Mouse (Mus musculus) frontal cortex, adult 2 months (tissue): ENCODE measurements around the gene Sec24a. TPM values are rescaled to one million over a fixed set of nuclear protein-coding genes. Genes with fewer than 3 reads are reported as not detected.

Experiments
- DNase-seq, 2 experiments: peaks; one replicate each; pipeline ENCODE4 v3.0.0; 2022; ENCODE audit warnings: low spot score in 1 of 2; ENCODE audit errors: extremely low spot score in 1 of 2
- polyA plus RNA-seq: library from polyadenylated mRNA; depleted of rRNA; stranded (reverse); fragments of >200 nt; gene quantifications from 2 replicates; pipeline ENCODE4 v1.2.3, GENCODE M21; 2012; rRNA removed

The Sec24a gene
- polyA plus RNA-seq, 1 experiment = 10.9 TPM

DNA sequence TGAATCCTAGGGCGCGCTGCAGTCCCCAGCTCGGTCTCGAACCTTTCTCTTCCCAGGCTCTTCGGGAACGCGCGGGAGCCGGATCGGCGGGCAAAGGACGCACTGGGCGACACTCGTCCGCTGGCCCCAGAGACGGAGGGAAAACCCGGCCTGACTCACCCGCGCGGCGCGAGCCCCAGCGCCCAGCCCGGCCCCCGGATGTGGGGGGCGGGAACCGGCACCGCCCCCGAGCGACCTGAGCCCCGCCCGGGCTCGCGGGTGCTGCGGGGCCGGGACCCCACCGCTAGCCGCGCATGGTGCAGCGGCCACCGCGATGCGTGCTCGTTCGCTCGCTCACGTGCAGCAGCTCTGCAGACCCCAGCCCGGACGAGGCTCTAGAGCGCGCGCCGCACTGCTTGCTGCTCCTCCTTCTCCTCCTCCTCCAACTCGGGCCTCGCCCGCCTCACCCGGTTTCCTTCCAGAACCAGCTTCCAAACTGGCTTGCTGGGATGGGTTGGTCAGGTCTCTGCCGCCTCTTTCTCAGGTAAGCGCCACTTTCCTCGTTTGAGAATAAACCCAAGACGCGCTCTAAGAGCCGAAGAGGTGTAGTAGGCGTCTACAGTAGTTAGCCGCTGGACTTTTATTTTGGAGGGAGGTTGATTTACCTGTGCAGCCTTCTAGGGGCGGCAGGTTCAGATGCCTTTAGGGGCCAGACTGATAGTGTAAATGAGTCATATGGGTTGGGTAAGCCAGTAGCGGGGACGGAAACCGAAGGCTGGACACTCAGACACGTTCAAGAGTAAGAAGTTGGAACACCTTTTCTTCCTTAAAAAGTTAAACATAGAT, 112.5 kb downstream of the Sec24a start, which contains the start of the genes N4bp3 and D930048N14Rik:
Gene N4bp3, minus strand, starts transcription at position 152 of the 825 bp plus-strand sequence.
Gene D930048N14Rik, plus strand, starts transcription at position 264 of the 825 bp plus-strand sequence.
- DNase-seq = no peak

DNA sequence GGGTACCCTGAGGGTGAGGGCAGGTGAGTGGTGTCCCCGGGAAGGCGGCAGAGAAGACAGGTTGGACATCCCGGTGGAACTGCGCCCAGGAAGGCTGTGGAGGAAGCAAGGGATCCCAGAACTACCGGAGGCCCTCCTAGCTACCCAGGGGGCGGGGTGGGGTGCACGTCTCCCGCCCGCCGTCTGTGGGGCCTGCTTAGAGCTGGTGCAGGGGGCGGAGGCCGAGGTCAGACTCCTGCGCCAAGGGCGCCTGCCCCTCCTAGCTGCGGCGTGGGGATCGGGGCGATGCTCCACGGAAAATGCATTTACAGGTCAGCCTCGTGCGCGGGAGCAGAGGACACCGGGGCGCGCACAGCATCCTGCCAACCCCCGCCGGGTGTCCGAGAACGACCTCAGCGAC, 113.2 kb downstream of the Sec24a start:
- DNase-seq = no peak

DNA sequence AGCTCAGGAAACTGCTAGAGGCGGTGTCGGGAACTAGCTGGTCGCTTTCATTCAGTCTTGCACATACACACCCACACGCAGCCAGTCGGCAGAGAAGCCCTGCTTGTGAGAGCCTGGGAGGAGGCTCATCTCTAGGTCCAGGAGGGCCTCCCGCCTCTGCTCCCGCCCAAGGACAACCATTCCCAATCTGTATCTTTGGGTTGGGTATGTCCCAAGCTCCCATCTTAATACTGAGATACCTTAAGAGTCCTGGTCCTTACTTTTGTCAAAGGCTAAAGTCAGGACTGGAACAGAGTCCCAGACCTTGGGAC, 113.6 kb downstream of the Sec24a start:
- DNase-seq = peak in 1 of 2 experiments; percentile 51

DNA sequence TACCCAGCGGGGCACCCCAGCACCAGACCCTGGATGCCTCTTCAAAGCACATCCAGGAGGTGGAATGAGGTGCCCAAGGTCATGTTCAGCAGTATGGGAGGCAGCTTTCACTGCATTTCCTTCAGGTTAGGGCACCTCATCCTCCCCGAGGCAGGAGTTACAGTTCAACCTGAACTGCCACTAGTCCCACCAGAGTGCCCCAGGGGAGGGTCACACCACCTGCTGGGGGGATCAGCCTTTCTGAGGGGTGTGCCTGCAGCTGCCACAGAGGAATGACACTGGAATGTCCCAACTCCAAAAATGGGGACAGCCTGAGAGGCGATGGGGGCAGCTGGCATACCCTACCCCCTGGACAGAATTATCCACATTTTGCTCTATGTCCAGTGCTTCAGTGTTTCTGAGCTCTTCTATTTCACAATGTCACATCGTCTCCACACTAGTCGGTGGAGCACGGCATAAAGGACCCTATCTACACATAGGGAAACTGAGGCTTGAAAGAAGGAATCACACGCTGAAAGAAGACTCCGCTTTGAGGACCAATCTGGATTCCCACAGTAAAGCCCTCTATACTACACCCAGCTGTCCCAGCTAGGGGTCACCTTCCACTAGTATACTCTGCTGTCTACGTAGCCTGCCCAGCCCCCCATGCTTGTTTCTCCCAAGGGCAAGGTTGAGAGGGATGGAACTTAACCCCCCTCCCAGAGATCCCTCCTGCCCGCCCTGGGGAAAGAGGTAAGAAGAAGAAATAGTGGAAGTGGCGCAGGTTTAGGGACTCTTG, 114.1 kb downstream of the Sec24a start:
- no peak for DNase-seq

DNA sequence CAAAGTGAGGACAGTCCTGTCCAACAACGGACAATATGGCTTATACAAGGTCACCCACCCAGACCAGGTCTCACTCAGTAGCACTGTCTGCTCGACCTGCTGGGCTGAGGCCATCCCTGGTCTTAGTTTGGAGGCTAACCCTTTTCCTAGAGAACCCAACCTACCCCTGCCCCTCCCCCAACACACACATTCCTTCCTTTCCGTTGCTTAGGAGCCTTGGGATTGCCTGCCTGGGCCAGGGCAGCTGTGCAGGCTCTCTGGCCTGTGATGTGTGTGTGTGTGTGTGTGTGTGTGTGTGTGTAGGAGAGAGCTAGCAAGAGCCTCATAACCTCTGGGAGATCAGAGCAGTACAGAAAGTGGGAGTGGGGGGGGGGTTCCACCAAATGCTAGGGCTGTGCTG, 114.9 kb downstream of the Sec24a start:
- no peak for DNase-seq

DNA sequence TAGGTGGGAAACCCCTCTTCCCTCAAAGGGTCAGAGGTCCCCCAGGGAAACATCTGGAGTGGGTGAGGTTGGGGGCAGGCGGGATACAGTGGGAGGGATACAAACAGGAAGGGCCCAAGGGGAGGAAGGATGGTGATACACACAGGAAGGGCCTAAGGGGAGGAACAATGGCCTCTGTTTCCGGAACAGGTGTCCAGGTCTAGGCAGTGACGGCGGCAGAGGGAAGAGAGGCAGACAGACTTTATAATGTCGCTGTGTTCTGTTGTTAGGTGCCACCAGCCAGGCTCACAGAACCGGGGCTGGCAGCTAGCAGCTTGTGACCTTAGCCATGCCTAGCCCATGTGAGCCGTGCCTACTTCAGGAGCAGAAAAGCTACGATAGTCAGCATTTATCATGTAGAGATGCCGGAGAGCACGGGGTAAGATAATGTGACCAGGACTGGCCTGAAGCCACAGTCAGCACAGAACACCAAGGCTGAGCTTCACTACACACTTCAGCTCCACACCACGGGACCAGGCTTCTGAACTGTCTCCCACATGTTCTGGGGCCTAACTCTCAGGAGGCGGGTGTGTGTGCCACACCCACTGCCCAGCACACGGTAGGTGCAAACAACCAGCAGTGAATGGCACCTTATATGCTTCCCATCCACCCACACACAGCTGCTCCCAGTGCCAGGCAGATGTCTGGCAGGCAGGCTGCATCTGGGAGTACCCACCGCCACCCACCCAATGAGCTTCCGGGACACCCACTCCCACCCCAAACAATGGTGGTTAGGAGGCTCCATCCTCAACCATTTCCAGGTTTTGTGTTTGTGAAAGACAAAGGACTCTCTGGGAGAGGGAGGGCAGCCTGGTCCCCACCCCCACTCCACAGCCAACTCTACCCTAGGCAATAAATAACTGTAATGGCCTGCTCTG, 116.4 kb downstream of the Sec24a start:
- peak in 1 of 2 experiments; percentile 52 for DNase-seq

DNA sequence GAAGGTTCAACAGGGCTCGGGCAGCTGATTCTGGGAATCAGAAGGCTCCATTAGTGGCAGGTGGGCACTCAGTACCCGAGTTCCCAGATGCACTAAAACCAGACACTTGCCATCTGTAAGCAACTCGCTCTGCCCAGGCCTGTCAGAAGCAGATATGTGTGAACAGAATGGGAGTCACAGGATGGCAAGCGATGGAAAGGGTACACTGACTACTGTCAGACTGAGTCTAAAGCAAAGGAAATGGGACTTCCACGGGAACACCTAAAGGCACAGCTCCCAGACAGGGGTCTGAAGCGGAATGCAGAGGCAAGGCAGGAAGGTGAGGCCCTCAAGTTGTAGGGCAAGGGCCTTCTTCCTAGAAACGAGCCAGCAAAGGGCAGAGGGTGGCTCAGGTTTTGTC, 117.2 kb downstream of the Sec24a start:
- DNase-seq = no peak

DNA sequence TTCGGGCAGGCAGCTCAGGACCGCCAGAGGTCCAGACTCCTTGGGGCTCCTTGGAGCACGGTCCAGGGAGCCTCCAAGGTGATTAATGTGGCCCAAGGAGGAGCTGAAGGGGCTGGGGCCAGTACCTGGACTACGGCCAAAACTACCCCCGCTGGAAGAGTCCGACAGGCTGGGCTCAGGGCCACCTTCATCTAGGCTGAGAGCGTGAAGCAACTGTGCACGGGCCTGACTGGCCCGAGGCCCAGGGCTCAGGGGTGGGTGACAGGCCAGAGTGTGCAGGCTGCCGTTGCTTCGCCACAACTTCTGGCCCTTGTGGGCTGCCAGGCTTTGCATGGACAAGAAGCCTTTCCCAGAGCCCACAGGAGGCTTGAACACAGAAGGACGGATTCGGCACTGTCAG, 118.1 kb downstream of the Sec24a start:
- no peak for DNase-seq

DNA sequence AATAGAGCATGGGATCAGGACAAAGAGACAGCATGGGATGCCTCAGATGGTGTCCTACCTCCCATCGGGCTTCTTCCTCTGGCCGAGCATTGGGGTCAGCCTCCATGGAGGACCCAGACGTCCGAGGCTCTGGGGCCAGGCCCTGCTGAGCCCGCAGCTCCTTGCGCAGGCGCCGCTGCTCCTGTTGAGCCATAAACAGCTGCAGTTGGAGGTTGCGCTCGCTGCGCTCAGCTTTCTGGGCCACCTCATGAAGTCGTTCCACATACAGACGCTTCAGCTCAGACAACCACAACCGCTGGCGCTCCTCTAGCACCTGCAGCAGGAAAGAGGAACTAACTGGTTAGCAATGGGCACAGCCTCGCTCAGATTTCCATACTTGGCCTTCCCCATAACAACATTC, 119.2 kb downstream of the Sec24a start:
- no peak for DNase-seq

DNA sequence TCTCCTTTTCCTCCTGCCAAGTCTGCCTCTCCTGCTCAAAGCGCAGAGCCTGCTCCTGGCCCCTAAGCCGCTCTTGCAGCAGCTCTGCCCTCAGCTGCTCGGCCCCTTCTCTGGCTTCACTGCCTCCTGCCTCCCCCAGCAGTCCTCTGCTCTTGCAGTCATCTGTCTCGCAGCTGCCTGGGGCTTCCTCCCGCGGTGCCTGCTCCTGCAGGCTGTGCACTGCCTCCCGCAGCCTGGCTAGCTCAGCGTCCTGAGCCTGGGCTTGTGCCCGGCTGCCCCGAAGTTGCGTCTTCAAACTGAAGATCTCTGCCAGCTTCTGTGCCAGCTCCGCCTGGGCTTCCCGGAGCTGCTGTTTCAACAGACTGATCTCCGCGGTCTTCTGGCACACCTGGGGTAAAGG, 119.7 kb downstream of the Sec24a start:
- DNase-seq = no peak

DNA sequence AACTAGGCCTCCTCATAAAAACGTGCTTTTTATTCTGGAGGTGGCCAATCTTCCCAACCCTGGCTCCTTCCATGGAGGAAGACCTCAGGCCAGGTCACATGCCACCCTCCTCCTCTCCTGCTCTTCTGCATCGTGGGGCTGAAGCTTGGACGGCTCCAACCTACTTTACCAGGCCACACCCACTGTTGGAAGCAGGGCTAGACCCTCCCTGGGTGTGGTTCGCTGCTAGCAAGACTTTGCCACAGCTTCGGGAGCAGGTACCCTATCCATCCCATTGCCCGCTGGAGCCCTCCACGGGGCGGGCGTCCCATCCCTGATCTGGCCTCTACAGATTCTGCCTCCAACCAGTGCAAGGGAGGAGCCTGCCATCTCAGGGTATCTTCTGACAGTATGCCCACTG, 120.2 kb downstream of the Sec24a start:
- DNase-seq = no peak

Other genes starting within 250 kb of the Sec24a start
- gene Phykpl, start 178.9 kb downstream of the Sec24a start, polyA plus RNA-seq = 8.2 and 10.0 TPM in 2 replicates
- 127 and 135 TPM in 2 replicates for gene Hnrnpab, start 156.8 kb downstream of the Sec24a start, polyA plus RNA-seq
- gene Nhp2, start 143.9 kb downstream of the Sec24a start, polyA plus RNA-seq = 64.6 and 68.5 TPM in 2 replicates
- 60.9 and 67.2 TPM in 2 replicates for gene Rmnd5b, start 127.7 kb downstream of the Sec24a start, polyA plus RNA-seq
- 6.9 and 9.8 TPM in 2 replicates for gene N4bp3, start 112.8 kb downstream of the Sec24a start, polyA plus RNA-seq
- 4.8 and 5.7 TPM in 2 replicates for gene D930048N14Rik, start 112.7 kb downstream of the Sec24a start, polyA plus RNA-seq
- 37.9 and 39.6 TPM in 2 replicates for gene 0610009B22Rik, start 74.8 kb downstream of the Sec24a start, polyA plus RNA-seq
- gene Sar1b, start 53 bp upstream of the Sec24a start, polyA plus RNA-seq = 102 and 106 TPM in 2 replicates
- 18.3 and 20.0 TPM in 2 replicates for gene Jade2, start 94.0 kb upstream of the Sec24a start, polyA plus RNA-seq
- gene Cdkn2aipnl, start 204.0 kb upstream of the Sec24a start, polyA plus RNA-seq = 30.2 and 33.3 TPM in 2 replicates
- gene Ube2b, start 237.1 kb upstream of the Sec24a start, polyA plus RNA-seq = 234 and 238 TPM in 2 replicates
- gene Cdkl3, start 240.6 kb upstream of the Sec24a start, polyA plus RNA-seq = 14.3 and 15.9 TPM in 2 replicates